Mouse (Mus musculus) c-Kit-negative CD71-positive TER-119-positive erythroid progenitor cells, embryonic 14.5 days (primary cell): ENCODE data around the gene Cacna2d4.

Source experiments
- DNase-seq: peaks from one replicate; pipeline ENCODE4 v3.0.0-alpha.2; 2013; ENCODE audit warnings: low read depth, low spot score

Gene Cacna2d4

GRCm38 (mm10) chr6:119387801-119388649 is 151.7 kb downstream of the Cacna2d4 start:
- DNase-seq: peak; percentile 32

GRCm38 (mm10) chr6:119388650-119389012 is 152.3 kb downstream of the Cacna2d4 start:
- peak; percentile 97 for DNase-seq

DNA sequence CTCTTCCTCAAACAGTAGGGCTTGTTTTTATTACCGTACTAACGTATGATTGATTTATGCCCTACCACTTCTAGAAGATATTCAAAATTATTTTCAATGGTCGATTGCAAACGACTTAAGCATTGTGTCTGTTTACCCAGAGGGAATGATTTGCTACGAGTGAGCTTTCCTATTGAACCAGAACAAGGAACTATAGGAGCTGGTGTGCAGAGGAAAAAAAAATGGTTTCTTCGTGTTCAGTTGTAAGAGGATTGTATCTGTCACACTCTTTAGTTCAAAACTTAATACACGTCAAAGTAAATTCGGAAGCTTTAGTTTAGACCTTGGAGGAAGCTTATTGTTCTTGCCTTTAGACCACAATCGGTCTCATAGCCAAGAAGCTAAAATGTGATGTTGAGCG is 152.8 kb downstream of the Cacna2d4 start:
- no peak for DNase-seq

DNA sequence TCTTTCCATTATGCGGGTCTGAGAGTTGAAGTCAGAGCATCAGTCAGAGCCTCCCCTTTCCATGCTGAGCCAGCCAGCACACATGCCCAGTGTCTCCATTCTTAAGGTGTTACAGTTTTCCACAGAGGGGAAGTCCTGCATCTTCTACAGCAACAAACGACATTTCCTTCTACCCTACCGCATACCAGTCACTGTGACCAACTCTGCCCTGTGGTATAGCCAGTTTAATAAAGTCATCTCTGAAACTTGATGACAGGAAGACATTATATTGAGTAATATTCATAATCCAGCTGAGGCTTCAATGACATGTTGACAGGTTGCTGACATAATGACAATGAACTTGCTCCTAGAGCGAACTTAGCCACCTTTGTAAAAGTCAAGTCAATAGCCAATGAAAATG is 154.4 kb downstream of the Cacna2d4 start:
- DNase-seq: no peak

DNA sequence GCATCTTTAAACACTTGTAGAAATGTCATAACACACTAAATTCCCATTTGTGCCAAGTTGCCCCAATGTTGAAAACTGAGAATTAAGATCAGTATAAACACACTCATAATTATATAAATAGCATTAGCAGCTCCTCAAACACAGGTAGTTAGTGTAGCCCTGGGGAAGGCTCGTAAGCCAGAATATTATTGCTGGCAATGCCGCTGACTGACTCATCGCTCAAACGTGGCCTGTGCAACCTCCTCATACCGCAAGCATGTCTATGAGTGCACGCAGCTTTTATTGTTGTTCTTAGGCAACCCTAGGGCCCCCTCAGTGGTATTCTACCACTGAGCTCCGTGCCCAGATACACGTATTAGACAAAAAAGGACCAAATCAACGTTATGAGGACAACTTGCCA is 156.5 kb downstream of the Cacna2d4 start:
- no peak for DNase-seq

- no peak for DNase-seq
Measured at GRCm38 (mm10) chr6:119395421-119396308, 159.3 kb downstream of the Cacna2d4 start.

GRCm38 (mm10) chr6:119396309-119396634 is 159.9 kb downstream of the Cacna2d4 start:
- DNase-seq: no peak

GRCm38 (mm10) chr6:119399371-119399770 is 163.0 kb downstream of the Cacna2d4 start:
- DNase-seq: no peak

- DNase-seq: no peak
Measured at GRCm38 (mm10) chr6:119400649-119401048, 164.3 kb downstream of the Cacna2d4 start.

GRCm38 (mm10) chr6:119401545-119402304 is 165.4 kb downstream of the Cacna2d4 start:
- DNase-seq: no peak
